Mouse (Mus musculus) gastrocnemius, adult 18-20 months (tissue): Measurements from ENCODE around the gene March9. TPM values are rescaled to one million over a fixed set of nuclear protein-coding genes. Genes with fewer than 3 reads are reported as not detected.

Source experiments
- DNase-seq: peaks from one replicate; pipeline ENCODE4 v3.0.0; 2021; ENCODE audit warnings: low spot score
- long read RNA-seq, 2 experiments: library from polyadenylated mRNA; stranded (forward); transcript quantifications; one replicate each; pipeline ENCODE4 v2.0.0; 2021
- total RNA-seq, 2 experiments: library from RNA; stranded (reverse); gene quantifications; 2 replicates each; pipeline ENCODE4 v1.2.3; 2021

Gene March9
- 1 to 10 TPM in 1 of 2 experiments, under 1 TPM in 1; 0.39 to 1.0 TPM for total RNA-seq
- long read RNA-seq, experiment 1: 0 reads
- long read RNA-seq, experiment 2: 0 reads

DNA sequence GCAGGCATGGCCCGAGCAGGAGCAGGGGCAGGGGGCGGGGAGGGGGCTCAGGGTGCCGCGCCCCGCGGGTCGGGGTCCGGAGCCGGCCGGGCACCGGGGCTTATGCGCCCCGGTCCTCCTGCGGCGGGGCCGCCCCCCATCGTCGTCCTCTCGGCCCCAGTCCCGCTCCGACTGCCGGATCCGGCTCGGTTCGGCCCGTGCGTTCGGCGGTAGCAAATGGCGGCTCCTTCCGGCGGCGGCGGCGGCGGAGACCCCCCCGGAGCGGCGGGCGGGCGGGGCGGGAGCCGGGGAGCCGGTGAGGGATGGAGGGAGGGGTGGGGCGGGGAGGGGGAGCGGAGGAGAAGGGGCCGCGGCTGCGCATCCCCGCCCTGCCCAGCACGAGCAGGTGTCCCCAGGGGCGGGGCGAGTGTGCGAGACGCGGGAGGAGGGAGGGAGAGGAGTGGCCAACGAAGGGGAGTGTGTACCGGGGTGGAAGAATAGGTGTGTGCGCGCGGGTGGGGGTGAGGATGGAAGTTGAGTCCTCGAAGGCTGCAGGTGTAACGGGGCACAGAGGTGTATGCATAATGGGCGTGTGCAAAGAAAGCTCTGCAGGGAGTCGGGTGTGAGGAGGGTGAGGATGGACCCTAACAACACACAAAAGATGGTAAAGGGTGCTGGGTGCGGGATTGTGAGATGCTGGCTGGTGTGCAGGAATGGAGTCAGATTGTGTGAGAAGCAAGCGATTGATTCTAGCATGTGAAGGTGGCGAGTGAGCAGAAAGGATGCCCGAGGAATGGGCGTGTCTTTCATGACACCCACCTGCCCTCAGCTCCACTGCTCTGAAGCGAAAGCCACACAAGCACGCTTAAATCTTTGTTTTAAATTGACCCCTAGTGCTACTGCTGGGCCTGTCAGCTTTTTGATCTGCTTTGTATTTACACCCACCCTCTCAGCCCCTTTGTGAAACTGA lies at the start of gene March9:
TSS of gene March9 (minus strand) at position 217 of the 949 bp plus-strand sequence.
- peak; percentile 37 for DNase-seq

DNA sequence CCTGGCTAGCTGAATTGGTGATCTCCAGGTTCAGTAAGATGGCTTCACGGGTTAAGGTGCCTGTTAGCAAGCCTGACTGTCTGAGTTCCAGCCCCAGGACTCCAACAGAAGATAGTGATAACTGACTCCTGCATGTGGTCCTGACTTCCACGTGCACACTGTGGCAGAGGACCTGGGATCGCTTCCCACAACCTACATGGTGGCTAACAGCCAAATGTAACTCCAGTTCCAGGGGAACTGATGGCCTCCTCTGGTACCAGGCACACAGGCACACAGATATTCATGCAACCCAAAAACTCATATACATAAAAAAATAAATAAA lies 48.2 kb upstream of the March9 start:
- no peak for DNase-seq

DNA sequence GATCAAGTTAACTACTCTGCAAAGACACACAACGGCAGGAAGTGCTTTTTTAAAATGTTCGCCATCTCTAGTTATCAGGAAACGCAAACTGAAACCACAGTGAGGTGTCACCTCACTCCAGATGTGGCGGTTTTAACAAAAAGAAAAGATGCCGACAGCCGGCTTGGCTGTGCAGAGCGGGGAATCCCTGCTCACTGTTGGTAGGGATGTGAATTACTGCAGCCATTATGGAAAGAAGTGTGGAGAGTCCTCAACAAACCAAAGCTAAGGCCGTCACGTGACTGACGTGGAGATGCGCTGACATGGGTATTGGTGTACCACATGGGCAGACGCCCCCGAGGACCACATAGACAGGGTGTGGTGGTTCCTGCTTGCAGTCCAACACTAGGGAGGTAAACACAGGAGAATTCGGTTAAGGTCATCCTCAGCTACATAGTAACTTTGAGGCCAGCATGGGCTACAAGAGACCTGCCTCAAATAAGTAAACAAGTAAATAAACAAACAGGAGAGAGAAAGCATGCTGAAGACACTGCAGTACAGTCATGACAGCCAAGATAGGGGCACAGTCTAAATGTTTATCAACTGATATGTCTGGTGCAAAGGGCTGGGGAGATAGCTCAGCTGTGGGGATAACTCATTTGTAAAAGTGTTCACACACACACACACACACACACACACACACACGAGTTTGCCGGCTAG lies 47.7 kb upstream of the March9 start:
- no peak for DNase-seq

DNA sequence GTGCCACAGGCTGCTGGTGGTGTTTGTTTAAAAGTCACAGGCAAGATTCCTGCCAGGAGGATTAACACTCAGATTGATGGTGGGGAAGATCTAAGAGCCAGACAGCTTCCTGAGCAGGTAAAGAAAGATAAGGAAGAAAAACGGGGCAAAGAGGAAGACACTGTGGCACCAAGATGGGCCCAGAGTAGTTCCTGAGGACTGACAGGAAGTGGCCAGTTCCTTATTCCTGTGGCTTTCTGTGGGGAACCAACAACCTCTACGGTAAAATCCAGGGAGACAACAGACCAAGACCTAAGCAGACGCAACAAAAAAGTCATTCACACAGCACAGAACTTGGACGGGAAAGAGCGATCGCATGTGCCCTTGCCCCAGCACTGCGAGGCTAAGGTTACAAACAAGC lies 43.6 kb upstream of the March9 start:
- DNase-seq: no peak

DNA sequence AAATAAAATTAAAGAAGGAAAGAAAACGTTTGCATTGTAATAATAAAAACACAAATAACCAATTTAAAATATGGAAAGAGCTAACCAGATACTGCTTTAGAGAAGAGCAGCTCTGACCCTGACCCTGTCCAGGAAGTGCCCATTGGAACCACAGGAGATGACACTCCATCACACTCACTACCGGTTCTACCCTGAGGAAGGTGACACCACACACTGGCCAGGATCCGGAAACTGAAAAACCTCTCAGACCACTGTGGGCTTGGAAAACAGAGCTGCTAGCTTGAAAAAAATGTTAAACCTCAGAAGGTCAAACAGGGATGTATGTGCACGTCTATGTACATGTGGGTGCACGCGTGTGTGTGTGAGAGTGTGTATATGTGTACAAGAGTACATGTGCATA lies 41.2 kb upstream of the March9 start:
- no peak for DNase-seq

DNA sequence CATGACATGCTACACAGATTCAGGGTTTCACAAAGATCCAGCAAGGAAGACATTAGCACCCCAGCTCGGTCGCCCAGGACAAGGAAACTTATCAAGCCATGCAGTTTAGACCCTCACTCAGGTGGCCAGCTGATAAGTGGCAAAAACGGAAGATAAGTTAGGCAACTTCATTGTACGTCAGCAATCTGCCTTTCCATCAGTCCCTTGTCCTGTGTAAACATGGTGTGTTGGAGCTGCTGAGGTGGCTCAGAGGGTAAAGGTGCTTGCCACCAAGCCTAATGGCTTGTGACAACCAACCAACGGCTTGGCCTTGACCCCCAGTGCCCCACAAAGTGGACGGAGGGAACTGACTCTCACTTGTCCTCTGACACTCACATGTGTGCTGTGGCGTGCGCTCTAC lies 40.4 kb upstream of the March9 start:
- no peak for DNase-seq

DNA sequence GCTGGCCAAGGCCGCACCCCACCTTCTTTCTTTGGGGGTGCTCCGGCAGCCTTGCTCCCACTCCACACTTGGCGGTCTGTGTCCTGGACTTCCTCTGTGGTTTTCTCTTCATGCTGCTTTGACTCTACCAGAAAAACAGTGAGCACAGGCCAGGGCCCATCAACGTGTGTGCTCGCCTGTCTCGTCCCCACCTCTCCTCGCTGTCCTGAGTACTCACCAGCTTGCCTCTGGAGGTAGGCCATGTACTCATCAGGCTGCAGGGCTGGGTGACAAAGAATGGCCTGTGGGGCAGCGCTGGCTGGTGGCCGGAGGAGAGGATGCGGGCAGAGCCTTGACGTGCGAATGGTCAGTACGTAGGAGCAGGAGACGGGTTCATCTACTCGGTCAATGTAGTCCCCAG lies 39.9 kb upstream of the March9 start:
- DNase-seq: no peak

DNA sequence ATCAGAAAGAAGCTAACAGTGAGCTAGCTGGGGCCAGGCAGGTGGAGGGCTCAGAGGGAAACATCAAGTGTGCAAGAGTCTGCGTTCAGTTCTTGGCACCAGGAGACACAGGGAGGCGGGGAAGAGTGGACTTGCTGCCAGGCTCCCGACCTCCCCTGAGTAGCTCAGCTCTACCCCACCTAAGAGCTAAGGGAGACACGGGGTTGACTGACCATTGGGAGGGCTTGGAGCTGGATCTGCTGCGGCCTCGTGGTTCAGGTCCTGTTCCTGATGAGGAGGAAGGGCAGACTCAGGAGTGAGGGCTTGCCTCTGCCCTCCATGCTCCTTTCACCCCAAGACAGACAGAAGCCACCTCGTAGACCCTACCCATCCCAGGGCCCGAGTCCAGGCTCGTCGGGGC lies 39.2 kb upstream of the March9 start:
- no peak for DNase-seq

DNA sequence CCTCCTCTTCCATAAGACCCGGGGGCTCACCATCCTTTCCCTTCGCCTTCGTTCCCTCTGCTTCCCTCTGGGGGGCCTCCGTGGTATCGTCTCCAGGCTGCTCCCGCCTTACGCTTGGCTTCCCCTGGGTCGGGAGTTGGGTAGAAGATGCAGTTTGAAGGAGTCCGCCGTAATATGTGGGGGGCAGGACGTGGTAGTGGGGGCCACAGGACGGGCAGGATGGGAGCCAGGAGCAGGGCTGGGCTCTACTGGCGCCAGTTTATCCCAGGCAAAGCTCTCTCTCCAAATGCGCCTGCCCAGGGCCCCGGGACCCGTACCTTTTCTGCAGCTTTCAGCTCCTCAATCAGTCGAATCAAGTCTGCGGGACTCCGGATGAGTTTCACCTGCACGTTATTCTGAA lies 38.5 kb upstream of the March9 start:
- DNase-seq: no peak

DNA sequence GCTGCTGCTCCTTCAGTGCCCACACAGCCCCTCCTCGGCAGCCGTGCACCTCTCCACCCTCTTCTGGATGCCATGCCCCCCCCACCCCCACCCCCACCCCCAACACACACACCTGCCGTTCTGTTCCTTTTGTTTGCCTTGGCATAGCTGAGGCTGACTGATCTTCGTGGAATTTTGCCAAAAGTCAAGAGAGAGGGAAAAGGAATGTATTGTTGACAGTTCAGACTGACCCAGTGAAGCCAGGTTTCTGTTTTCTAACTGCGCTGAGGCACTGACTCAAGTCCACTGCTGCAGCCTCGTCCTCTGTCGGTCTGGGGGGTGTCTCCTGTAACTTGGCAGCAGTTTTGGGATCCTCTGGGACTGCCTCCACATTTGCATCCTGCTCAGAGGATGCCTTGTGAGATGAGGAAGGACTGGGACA lies 34.4 kb upstream of the March9 start:
- no peak for DNase-seq

DNA sequence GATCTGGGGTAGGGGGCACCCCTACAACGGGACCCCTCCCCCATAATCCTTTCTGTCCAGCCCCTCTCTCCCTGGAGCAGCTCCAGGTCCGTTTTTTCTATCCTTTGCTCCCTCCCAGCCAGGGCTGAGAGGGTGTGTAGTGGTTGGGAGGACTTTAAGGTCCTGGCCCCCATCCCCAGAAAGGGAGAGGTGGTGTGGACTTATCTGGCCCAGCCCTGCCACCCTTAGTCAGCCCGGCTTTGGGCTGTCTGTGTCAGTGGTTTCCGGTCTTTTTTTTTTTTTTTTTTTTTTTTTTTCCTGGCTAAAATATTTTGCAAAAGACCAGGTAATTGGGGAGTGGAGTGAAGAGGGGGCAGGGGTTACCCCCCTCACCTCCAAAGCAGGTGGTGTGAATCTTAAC lies 32.8 kb upstream of the March9 start:
- DNase-seq: no peak

DNA sequence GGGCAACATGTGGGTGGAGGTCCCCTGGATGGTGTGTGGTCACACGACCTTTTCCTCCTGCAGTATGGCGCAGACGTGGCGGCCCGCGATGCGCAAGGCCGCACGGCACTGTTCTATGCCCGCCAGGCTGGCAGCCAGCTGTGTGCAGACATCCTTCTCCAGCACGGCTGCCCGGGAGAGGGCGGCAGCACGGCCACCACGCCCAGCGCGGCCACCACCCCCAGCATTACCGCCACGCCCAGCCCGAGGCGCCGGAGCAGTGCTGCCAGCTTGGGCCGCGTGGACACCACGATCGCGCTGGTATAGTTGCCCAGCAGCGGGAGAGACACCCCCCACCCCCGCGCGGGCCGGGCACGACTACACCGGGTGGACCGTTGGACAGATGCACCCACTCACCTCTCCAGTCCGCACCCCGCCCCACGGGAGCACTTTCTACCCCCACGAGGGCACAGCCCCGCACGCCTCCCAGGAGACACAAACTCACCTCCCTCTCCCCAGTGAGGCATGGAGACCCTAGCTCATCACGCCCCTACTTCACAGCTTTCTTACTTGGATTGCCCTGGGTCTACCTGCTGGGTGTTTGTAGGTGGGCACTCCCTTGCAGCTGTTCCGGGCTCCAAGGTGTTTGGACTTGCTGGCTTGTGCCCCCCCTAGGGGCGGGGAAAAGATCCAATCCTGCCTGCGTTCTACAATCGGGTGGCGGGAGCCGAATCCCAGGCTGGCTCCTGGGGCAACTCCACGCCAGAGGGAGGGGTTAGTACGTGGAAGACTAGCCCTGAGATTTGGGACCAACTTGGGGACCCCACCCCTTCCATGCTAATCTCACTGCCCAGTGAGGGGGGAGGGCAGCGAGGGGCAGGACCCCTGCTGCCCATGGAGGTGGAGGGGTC lies 31.8 kb upstream of the March9 start:
- DNase-seq: no peak

DNA sequence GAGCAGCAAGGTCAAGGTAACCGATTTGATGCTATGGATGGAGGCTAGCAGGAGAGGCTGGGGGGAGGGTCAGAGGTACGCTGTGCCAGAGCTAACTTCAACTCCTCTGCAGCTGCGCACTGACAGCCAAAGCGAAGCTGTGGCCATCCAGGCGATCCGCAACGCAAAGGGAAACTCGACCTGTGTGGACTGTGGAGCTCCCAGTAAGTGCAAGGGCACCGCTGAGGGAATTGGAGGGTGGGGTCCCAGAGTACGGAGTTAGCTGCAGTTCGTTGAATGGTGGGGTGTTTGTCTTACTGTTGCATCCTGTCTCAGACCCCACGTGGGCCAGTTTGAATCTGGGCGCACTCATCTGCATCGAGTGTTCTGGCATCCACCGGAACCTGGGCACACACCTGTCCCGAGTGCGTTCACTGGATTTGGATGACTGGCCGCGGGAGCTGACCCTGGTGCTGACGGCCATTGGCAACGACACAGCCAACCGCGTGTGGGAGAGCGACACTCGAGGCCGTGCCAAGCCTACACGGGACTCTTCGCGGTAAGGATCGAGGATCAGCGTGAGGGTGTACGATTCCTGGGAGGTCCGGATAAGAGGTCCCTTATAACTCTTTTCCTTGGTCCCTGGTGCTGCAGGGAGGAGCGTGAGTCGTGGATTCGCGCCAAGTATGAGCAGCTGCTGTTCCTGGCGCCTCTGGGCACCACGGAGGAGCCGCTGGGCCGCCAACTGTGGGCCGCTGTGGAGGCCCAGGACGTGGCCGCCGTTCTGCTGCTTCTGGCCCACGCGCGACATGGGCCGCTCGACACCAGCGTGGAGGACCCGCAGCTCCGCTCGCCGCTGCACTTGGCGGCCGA lies 30.8 kb upstream of the March9 start:
- DNase-seq: peak; percentile 30

DNA sequence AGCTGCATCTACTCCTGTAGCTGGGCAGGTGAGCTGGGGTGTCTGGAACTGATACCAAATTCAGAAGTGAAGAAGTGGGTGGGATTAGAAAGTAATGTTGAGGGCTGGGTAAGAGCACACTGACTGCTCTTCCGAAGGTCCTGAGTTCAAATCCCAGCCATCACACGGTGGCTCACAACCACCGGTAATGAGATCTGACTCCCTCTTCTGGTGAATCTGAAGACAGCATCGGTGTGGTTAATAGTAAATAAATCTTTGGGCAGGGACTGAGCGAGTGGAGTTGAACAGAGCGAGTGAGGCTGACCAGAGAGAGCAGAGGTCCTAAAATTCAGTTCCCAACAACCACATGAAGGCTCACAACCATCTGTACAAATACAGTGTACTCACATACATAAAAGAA lies 25.6 kb upstream of the March9 start:
- DNase-seq: no peak

DNA sequence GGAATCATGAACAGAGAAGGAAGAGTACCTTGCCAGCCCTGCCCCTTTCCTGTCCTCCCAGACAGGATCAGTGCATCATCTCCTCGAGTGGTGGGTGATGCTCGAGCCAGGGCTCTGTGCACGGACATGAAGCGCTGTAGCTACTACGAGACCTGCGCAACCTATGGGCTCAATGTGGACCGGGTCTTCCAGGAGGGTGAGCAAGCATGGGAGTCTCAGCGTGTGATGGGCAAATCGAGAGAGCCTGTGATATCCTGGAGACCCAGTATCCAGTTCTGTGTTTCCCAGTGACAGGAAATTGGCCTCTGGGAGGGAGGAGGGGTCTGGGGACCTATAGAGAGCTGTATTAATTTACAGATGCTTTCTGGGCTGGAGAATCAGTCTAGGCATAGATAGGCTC lies 25.1 kb upstream of the March9 start:
- no peak for DNase-seq

DNA sequence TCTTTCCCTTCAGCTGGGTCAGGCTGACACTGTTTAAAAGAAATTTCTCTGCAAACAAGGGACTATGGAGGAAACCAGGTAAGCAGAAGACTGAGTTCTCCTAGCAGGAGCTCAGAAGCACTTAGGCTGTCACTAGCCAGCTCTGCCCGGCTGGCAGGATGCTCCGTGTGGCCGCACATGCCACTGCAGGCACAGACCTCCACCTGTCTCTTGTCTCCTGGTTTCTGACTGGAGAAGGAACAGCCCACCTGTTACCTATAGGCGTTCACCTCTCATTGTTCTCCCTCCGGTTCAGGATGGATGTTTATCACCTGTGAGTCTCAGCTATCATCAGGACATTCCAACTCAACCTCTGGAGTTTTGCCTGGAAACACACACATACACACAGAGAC lies 23.9 kb upstream of the March9 start:
- DNase-seq: no peak

DNA sequence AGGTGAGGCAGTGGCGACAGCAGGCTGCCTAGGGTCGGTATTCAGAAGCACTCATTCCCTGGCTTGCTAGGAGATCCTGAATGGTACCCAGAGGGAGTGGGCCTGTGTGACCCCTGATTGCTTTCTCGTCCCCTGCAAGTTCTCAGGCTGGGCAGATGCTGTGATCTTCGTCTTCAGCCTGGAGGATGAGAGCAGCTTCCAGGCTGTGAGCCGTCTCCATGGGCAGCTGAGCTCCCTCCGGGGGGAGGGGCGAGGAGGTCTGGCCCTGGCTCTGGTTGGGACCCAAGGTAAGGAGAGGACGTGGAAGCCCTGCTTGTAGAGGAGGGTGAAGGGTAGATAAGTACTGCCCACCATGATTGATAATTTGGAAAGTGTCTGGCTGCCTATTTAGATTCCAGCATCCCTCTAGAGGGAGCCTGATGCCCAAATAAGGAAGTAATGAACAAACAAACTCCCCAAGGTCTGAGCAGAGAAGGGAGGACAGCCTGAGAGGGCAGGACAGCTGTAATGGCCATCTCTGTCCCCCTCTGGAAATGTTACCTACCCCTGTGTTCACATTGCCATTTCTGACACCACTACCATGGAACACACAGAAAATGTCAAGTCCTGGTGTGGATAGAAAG lies 23.4 kb upstream of the March9 start:
- no peak for DNase-seq

DNA sequence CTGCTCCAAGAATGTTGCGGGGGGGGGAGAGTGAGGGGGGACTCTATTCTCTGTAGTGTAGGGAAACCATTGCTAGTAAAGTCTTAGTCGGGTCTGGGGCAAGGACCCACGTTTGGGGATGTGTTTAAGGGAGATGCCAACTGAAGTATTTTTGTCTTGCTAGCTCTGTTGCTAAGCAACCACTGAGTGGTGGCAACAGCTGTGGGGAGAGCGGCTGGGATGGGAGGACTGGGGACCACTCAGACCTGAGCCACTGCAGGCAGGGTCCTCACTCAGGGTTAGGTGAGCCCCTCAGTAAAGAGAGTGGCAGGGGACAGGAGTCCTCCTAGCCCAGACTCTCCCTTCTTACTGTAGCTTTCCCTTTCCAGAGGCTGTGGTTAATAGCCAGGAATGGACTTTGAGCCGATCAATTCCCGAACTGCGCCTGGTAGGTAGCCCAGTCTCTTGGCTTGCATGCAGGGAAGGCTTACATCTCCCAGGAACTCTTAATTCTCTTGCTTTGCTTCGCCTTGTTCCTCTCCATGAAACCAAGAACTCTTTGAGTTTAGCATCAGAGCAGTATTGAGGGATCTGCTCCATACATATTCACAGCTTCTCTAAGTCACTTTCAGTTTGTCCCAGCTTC lies 22.1 kb upstream of the March9 start:
- no peak for DNase-seq

DNA sequence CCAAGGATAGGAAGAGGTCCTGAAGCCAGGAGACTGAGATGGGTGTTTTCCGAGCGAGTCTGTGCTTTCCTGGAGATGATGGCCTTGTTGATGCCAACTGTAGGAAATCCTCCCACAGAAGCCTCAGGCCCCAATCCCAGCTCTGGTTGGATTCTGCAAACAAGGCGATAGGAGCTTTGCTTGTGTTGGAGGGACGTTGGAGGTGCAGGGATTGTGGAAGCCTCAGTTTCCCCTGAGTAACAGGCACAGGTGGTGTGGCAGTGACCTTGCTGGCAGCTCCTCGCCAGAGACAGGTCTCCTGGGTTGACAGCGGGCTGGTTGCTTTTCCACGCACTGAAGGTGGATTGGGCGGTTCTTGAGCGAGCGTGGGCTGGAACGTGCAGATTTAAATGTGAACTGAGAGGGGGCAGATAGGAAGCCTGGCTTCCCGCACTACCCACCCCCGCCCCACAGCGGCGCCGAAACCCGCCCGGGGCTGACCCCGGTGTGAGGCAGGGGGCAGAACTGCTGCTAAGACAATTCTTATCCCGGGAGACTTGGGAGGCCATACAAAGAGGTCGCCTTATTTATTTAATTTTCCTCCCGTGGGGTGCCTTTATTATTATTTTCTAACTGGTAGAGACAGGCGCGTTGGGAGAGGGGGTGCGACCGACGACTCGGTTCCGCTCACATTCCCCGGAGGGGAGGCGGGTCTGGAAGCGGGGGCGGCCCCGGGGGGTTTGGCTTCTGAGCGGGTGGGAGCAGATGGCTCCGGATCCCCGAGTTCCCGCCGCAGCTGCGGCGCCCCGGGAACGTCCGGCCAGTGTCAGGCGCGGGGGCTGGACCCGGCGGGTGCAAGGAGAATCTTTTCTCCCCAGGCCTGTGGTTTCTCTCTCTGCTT lies 21.2 kb upstream of the March9 start:
- no peak for DNase-seq
